Mouse (Mus musculus): ENCODE data around the gene Rbfox1. TPM values are rescaled to one million over a fixed set of nuclear protein-coding genes. Genes with fewer than 3 reads are reported as not detected.

Rbfox1 gene
- polyA plus RNA-seq, 1 experiment from 2014 or later, result 1.9 TPM

DNA sequence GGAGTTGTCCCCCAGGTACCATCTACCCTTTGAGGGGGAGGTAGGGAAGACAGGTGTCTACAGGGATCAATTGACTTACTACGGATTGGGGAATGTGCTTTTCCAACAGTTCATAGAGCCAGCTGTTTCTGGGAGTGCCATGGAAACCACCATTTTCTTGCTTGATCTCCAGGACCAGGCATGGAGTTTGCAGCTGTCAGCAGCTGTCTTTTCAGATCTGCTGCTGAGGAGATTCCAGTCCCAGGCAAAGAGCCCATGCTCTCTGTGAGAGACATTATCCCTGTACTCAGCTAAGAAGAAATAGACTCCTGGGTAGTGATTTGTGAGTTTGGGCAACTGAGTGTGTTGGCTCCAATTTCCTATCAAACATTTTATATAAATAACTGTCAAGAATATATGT, 1204.3 kb downstream of the Rbfox1 start:
- Histone ChIP-seq H3K4me3 (ENCODE audit: low read depth, low read length) (no peak overlapping the region), H3K4me1 (replicated peaks; ENCODE audit: control insufficient read depth, insufficient read depth) (no peaks in the 10 kb centered on the region), H3K4me2 (replicated peaks; ENCODE audit: low read depth) (no peak overlapping the region), H3K27ac (replicated peaks) (no peak overlapping the region), H3K9me3 (ENCODE audit: control insufficient read depth, low read length) (no peaks in the 10 kb centered on the region), H3K27me3 (ENCODE audit: control insufficient read depth, insufficient read depth, low read length) (no peaks in the 10 kb centered on the region), H3K9ac (ENCODE audit: low read length) (no peak overlapping the region), H3K36me3 (ENCODE audit: control insufficient read depth, insufficient read depth, low read length) (no peaks in the 10 kb centered on the region)
- ATAC-seq (ENCODE audit: low FRiP score, low TSS enrichment) (no peak), DNase-seq (ENCODE audit: low spot score) (no peak)
- 71% methylated on average over 1 of the region's 1 CpGs for WGBS
- no peak for TF ChIP-seq CTCF (IDR thresholded peaks at IDR 0.05; ENCODE audit: low read depth)
- TF ChIP-seq EP300 (optimal IDR thresholded peaks at IDR 0.05), result no peak

DNA sequence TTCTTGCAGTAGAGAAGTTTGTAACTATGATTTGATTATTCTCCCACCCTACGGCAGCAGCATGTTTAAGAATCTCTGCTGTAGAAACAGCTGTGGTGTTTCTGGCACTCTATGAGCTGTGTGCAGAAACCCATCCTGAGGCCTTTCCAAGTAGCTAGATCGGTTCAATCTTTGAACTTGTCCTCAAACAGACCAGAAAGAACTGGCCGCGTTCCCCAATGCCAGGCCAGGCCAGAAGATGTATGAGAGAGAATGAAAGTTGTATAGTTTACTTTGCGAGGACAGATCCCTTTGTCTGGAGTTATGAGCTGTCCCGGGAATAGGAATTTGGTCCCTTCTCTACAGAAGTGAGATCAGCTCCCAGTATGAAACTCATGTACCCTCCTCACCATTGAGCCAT, 1205.0 kb downstream of the Rbfox1 start:
- Histone ChIP-seq H3K9me3 (ENCODE audit: control insufficient read depth, low read length) (no peaks in the 10 kb centered on the region), H3K4me2 (replicated peaks; ENCODE audit: low read depth) (no peak overlapping the region), H3K4me1 (replicated peaks; ENCODE audit: control insufficient read depth, insufficient read depth) (no peaks in the 10 kb centered on the region), H3K27me3 (ENCODE audit: control insufficient read depth, insufficient read depth, low read length) (no peaks in the 10 kb centered on the region), H3K4me3 (ENCODE audit: low read depth, low read length) (no peak overlapping the region), H3K36me3 (ENCODE audit: control insufficient read depth, insufficient read depth, low read length) (no peaks in the 10 kb centered on the region), H3K9ac (ENCODE audit: low read length) (no peak overlapping the region), H3K27ac (replicated peaks) (no peak overlapping the region)
- 45% methylated on average over 6 of the region's 6 CpGs for WGBS
- DNase-seq (ENCODE audit: low spot score), result no peak
- no peak for ATAC-seq (ENCODE audit: low FRiP score, low TSS enrichment)
- no peak for TF ChIP-seq CTCF (IDR thresholded peaks at IDR 0.05; ENCODE audit: low read depth)
- TF ChIP-seq EP300 (optimal IDR thresholded peaks at IDR 0.05), result no peak

DNA sequence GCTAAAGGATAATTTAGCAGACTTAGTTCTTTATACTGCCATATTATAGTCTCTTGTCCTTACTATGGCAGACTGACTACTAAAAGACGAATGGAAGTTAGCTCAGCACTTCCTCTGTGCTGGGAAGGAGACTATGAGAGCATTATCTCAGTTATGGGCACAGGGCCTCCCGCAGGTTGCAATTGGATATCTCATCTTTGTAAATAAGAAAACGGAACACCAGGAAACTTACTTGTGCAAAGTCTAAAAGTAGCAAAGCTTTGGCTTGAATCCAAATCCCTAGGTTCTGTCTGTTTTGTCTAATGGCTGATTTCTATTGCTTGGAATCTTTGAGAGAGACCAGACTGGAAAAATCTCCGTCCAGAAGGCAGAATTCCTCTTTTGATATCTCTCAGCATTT, 1207.7 kb downstream of the Rbfox1 start:
- H3K4me1 ChIP-seq (replicated peaks; ENCODE audit: control insufficient read depth, insufficient read depth), result no peaks in the 10 kb centered on the region
- H3K36me3 ChIP-seq (ENCODE audit: control insufficient read depth, insufficient read depth, low read length), result no peaks in the 10 kb centered on the region
- H3K27me3 ChIP-seq (ENCODE audit: control insufficient read depth, insufficient read depth, low read length), result no peaks in the 10 kb centered on the region
- no peak overlapping the region for H3K9ac ChIP-seq (ENCODE audit: low read length)
- no peaks in the 10 kb centered on the region for H3K9me3 ChIP-seq (ENCODE audit: control insufficient read depth, low read length)
- H3K27ac ChIP-seq (replicated peaks), result no peak overlapping the region
- DNase-seq (ENCODE audit: low spot score) (no peak), ATAC-seq (ENCODE audit: low FRiP score, low TSS enrichment) (no peak)
- TF ChIP-seq CTCF (IDR thresholded peaks at IDR 0.05; ENCODE audit: low read depth) (no peak), EP300 (optimal IDR thresholded peaks at IDR 0.05) (no peak)
- no peak overlapping the region for H3K4me3 ChIP-seq (ENCODE audit: low read depth, low read length)
- 37% methylated on average over 4 of the region's 4 CpGs for WGBS
- no peak overlapping the region for H3K4me2 ChIP-seq (replicated peaks; ENCODE audit: low read depth)

DNA sequence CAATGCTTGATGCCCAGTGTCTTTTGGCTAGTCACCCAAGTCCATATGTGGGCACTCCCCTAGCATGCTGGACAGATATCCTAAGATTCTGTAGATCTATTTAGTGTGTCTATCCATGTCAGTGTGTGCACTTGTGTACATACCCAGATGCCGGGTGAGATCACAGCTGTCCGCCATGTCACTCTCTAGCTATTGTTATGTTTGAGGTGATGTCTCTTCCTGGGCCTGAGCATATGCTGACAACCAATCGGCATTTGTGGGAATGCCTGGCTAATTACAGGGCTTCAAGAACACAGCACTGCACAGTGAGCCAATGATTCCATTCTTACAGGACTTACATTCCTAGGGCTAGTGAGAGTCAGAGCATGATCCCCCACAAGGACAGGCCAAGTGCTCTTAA, 1208.5 kb downstream of the Rbfox1 start:
- DNase-seq (ENCODE audit: low spot score), result no peak
- 93% methylated on average over 3 of the region's 3 CpGs for WGBS

DNA sequence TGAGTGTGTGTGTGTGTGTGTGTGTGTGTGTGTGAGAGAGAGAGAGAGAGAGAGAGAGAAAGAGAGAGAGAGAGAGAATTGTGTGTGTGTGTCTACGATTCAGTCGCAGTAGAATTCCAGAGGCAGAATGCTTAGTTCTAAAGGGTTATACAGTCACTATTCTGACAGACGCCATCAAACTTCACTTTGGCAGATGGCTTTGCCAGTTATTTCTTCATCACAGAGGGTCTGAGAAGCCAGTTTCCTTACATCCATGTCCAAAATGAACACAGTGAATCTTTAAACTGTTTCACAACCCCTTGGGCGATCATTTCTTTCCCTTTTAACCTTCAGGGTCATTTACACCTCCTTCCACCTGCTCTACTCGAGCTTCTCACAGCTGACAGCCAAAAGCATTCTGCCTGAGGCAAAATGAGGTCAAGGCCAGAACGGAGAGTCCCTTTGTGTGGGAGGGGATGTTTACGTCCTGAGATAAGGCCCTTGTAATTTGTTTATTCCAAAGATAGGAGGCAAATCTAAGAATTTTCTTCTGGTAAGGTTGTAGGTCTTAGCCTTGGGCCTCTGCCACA, 1209.1 kb downstream of the Rbfox1 start:
- DNase-seq (ENCODE audit: low spot score), result no peak
- Histone ChIP-seq H3K4me2 (replicated peaks; ENCODE audit: low read depth) (no peak overlapping the region), H3K27ac (replicated peaks) (no peak overlapping the region), H3K9ac (ENCODE audit: low read length) (no peak overlapping the region), H3K36me3 (ENCODE audit: control insufficient read depth, insufficient read depth, low read length) (no peaks in the 10 kb centered on the region), H3K27me3 (ENCODE audit: control insufficient read depth, insufficient read depth, low read length) (no peaks in the 10 kb centered on the region), H3K4me1 (replicated peaks; ENCODE audit: control insufficient read depth, insufficient read depth) (no peaks in the 10 kb centered on the region), H3K9me3 (ENCODE audit: control insufficient read depth, low read length) (no peaks in the 10 kb centered on the region), H3K4me3 (ENCODE audit: low read depth, low read length) (no peak overlapping the region)
- WGBS, result 67% methylated on average over 7 of the region's 7 CpGs
- ATAC-seq (ENCODE audit: low FRiP score, low TSS enrichment), result no peak
- TF ChIP-seq CTCF (IDR thresholded peaks at IDR 0.05; ENCODE audit: low read depth) (no peak), EP300 (optimal IDR thresholded peaks at IDR 0.05) (no peak)

More for the DNA sequence above, 1208.5 kb downstream of the Rbfox1 start:
- Histone ChIP-seq H3K27me3 (ENCODE audit: control insufficient read depth, insufficient read depth, low read length) (no peaks in the 10 kb centered on the region), H3K4me3 (ENCODE audit: low read depth, low read length) (no peak overlapping the region), H3K4me2 (replicated peaks; ENCODE audit: low read depth) (no peak overlapping the region), H3K4me1 (replicated peaks; ENCODE audit: control insufficient read depth, insufficient read depth) (no peaks in the 10 kb centered on the region), H3K9me3 (ENCODE audit: control insufficient read depth, low read length) (no peaks in the 10 kb centered on the region), H3K36me3 (ENCODE audit: control insufficient read depth, insufficient read depth, low read length) (no peaks in the 10 kb centered on the region), H3K9ac (ENCODE audit: low read length) (no peak overlapping the region), H3K27ac (replicated peaks) (no peak overlapping the region)
- ATAC-seq (ENCODE audit: low FRiP score, low TSS enrichment), result no peak
- TF ChIP-seq EP300 (optimal IDR thresholded peaks at IDR 0.05) (no peak), CTCF (IDR thresholded peaks at IDR 0.05; ENCODE audit: low read depth) (no peak)

DNA sequence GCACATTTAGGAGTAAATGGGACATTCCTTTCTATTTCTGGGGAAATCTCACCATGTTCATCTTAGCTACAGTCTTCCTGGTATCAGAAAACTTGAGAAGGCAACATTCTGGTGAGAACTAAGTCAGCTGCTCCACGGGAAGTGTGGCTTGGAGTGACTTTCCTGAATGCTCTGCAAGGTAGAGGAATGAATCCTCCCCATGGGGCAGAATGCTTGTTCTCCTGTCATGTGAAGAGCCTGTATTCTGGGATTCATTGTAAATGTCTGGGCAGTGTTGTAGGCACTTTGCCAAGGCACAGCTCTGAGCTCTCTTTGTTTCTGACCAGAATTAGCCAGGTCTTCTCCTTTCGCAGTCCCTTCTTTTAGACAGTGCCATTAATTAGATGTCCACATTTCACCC, 1211.9 kb downstream of the Rbfox1 start:
- 77% methylated on average over 2 of the region's 2 CpGs for WGBS
- H3K9ac ChIP-seq (ENCODE audit: low read length), result no peak overlapping the region

More for the DNA sequence above, 1211.9 kb downstream of the Rbfox1 start:
- Histone ChIP-seq H3K27me3 (ENCODE audit: control insufficient read depth, insufficient read depth, low read length) (no peaks in the 10 kb centered on the region), H3K27ac (replicated peaks) (no peak overlapping the region), H3K4me3 (ENCODE audit: low read depth, low read length) (no peak overlapping the region), H3K4me1 (replicated peaks; ENCODE audit: control insufficient read depth, insufficient read depth) (no peaks in the 10 kb centered on the region), H3K9me3 (ENCODE audit: control insufficient read depth, low read length) (no peaks in the 10 kb centered on the region), H3K36me3 (ENCODE audit: control insufficient read depth, insufficient read depth, low read length) (no peaks in the 10 kb centered on the region), H3K4me2 (replicated peaks; ENCODE audit: low read depth) (no peak overlapping the region)
- ATAC-seq (ENCODE audit: low FRiP score, low TSS enrichment), result no peak
- TF ChIP-seq EP300 (optimal IDR thresholded peaks at IDR 0.05), result no peak
- no peak for TF ChIP-seq CTCF (IDR thresholded peaks at IDR 0.05; ENCODE audit: low read depth)
- no peak for DNase-seq (ENCODE audit: low spot score)
